Mouse (Mus musculus) stomach, postnatal 0 days (tissue): ENCODE results near the gene Aldh1a1.

Experiments used
- CTCF ChIP-seq: IDR thresholded peaks from 2 replicates; pipeline ENCODE4 v1.5.1; 2016; ENCODE audit warnings: antibody characterized with exemption, low read depth, mild to moderate bottlenecking, moderate library complexity
- EP300 ChIP-seq: optimal IDR thresholded peaks from 2 replicates; pipeline ENCODE3; 2016; ENCODE audit warnings: antibody characterized with exemption

DNA sequence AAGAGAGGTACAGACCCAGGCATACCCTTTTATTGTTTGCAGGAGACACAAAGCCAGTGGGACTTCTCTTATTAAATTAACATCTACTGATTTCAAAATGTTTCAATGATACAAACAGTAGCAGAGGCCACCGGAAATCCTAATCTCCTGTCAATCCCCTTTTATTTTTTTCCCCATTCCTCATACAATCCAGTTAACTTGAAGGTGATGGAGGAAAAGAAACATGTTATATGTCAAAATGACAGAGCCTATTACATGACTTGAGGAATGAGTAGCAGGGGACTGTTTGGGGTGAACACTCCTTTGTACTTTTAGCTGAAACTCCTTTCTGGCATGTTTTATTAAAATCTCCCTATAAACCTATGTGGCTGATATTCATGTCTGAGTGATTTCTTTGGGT is 51.3 kb downstream of the Aldh1a1 start:
- no peak for TF ChIP-seq CTCF
- no peak for TF ChIP-seq EP300
